Mouse (Mus musculus) liver, postnatal 0 days (tissue): ENCODE results near the gene Gm20388. TPM values are rescaled to one million over a fixed set of nuclear protein-coding genes. Genes with fewer than 3 reads are reported as not detected.
A peak's percentile ranks its signal among the peaks of the same experiment; 100 is the strongest.

Source experiments
- ATAC-seq: fragments of 200-750 bp; cut with Nextera tagmentation; 2 replicates; pipeline ENCODE4 v1.8.0; 2017; ENCODE audit warnings: mild to moderate bottlenecking, moderate library complexity
- DNase-seq: peaks from one replicate; pipeline ENCODE4 v3.0.0-alpha.2; 2016
- H3K27ac ChIP-seq: fragments of 300-500 bp; sonication (generic); 2 replicates; pipeline ENCODE4 v1.5.1; 2014; ENCODE audit warnings: antibody characterized with exemption, moderate library complexity, mild to moderate bottlenecking, low read depth
- H3K27me3 ChIP-seq: fragments of 300-500 bp; sonication (generic); 2 replicates; pipeline ENCODE4 v1.6.1; 2014; ENCODE audit warnings: low read length, control low read depth, mixed read lengths; ENCODE audit not compliant: insufficient read depth
- H3K36me3 ChIP-seq: fragments of 300-500 bp; sonication (generic); replicated peaks from 2 replicates; pipeline ENCODE4 v1.6.1; 2014; ENCODE audit warnings: mild to moderate bottlenecking, control low read depth, low read length, moderate library complexity, mixed read lengths; ENCODE audit not compliant: insufficient read depth
- H3K4me1 ChIP-seq: fragments of 300-500 bp; sonication (generic); 2 replicates; pipeline ENCODE4 v1.6.1; 2014; ENCODE audit warnings: antibody characterized with exemption, mild to moderate bottlenecking, control low read depth; ENCODE audit not compliant: insufficient read depth
- H3K4me2 ChIP-seq: fragments of 300-500 bp; sonication (generic); 2 replicates; pipeline ENCODE4 v1.6.1; 2014; ENCODE audit warnings: low read depth, mild to moderate bottlenecking, low read length, moderate library complexity, mixed read lengths
- H3K4me3 ChIP-seq: fragments of 300-500 bp; sonication (generic); 2 replicates; pipeline ENCODE4 v1.5.1; 2014; ENCODE audit warnings: low read depth, low read length
- H3K9ac ChIP-seq: fragments of 300-500 bp; sonication (generic); replicated peaks from 2 replicates; pipeline ENCODE4 v1.6.1; 2014; ENCODE audit warnings: mild to moderate bottlenecking, moderate library complexity
- H3K9me3 ChIP-seq: fragments of 300-500 bp; sonication (generic); 2 replicates; pipeline ENCODE4 v1.6.1; 2016; ENCODE audit warnings: mild to moderate bottlenecking, control low read depth, low read length, mixed read lengths
- CTCF ChIP-seq: sonication (generic); IDR thresholded peaks from 2 replicates; pipeline ENCODE4 v1.5.1; 2016; ENCODE audit warnings: antibody characterized with exemption, low read depth
- EP300 ChIP-seq: IDR thresholded peaks from 2 replicates; pipeline ENCODE4 v1.6.1; 2016; ENCODE audit warnings: antibody characterized with exemption, low read depth, mild to moderate bottlenecking
- WGBS: fragments of 180-500 bp; shearing (Covaris S2); extraction: QIAGEN DNeasy Blood & Tissue Kit; methylation state at CpG from one replicate; pipeline ENCODE4 v1.1.7; 2014; ENCODE audit not compliant: insufficient replicate concordance; 5-methylcytosine and 5-hydroxymethylcytosine counted together
- polyA plus RNA-seq: library from polyadenylated mRNA; unstranded; fragments of >200 nt; fragmentation: Nextera tagmentation; extraction: Ambion mirVana; gene quantifications from 2 replicates; pipeline ENCODE4 v1.2.1, GENCODE M21; 2015

Gm20388 gene
- polyA plus RNA-seq, 1 experiment from 2014 or later, result not detected

- no peak for TF ChIP-seq CTCF
- TF ChIP-seq EP300, result no peak
- H3K9me3 ChIP-seq, result no peaks in the 10 kb centered on the region
- no peaks in the 10 kb centered on the region for H3K27me3 ChIP-seq
- ATAC-seq, result no peak
- H3K4me1 ChIP-seq, result peaks cover 13% of the 10 kb centered on the region
- H3K4me2 ChIP-seq, result no peak overlapping the region
- H3K9ac ChIP-seq, result no peak overlapping the region
- no peak for DNase-seq
- no peak overlapping the region for H3K4me3 ChIP-seq
- peak overlapping the region; percentile 83 for H3K27ac ChIP-seq
- 54% methylated on average over 4 of the region's 4 CpGs for WGBS
- peaks cover 4% of the 10 kb centered on the region for H3K36me3 ChIP-seq
Observed at GRCm38 (mm10) chr8:121792627-121793026, 1882.0 kb downstream of the Gm20388 start.

GRCm38 (mm10) chr8:121794151-121794550, 1883.5 kb downstream of the Gm20388 start:
- no peak overlapping the region for H3K9ac ChIP-seq
- H3K4me3 ChIP-seq, result no peak overlapping the region
- ATAC-seq (no peak), DNase-seq (no peak)
- 55% methylated on average over 3 of the region's 3 CpGs for WGBS
- peaks cover 13% of the 10 kb centered on the region for H3K4me1 ChIP-seq
- TF ChIP-seq CTCF (no peak), EP300 (no peak)
- H3K9me3 ChIP-seq, result no peaks in the 10 kb centered on the region
- peak overlapping the region; percentile 62 for H3K27ac ChIP-seq
- no peaks in the 10 kb centered on the region for H3K27me3 ChIP-seq
- H3K4me2 ChIP-seq, result no peak overlapping the region
- peaks cover 11% of the 10 kb centered on the region for H3K36me3 ChIP-seq

- Histone ChIP-seq H3K4me1 (peaks cover 13% of the 10 kb centered on the region), H3K4me2 (no peak overlapping the region), H3K27ac (peak overlapping the region; percentile 37; the same call in 1 of the 2 replicates), H3K9ac (no peak overlapping the region), H3K4me3 (no peak overlapping the region), H3K9me3 (no peaks in the 10 kb centered on the region), H3K36me3 (peaks cover 13% of the 10 kb centered on the region), H3K27me3 (no peaks in the 10 kb centered on the region)
- TF ChIP-seq CTCF (no peak), EP300 (no peak)
- 84% methylated on average over 8 of the region's 8 CpGs for WGBS
- ATAC-seq, result no peak
- no peak for DNase-seq
Observed at GRCm38 (mm10) chr8:121795461-121795860, 1884.8 kb downstream of the Gm20388 start.

- 74% methylated on average over 11 of the region's 11 CpGs for WGBS
- Histone ChIP-seq H3K4me3 (no peak overlapping the region), H3K27me3 (no peaks in the 10 kb centered on the region), H3K27ac (peak overlapping the region; percentile 37), H3K4me2 (no peak overlapping the region), H3K9me3 (no peaks in the 10 kb centered on the region), H3K36me3 (peaks cover 13% of the 10 kb centered on the region), H3K9ac (no peak overlapping the region), H3K4me1 (peaks cover 13% of the 10 kb centered on the region)
- TF ChIP-seq EP300 (no peak), CTCF (no peak)
- peak; percentile 55 for DNase-seq
- peak; percentile 38; the same call in 1 of the 2 replicates for ATAC-seq
Observed at GRCm38 (mm10) chr8:121796406-121796805, 1885.8 kb downstream of the Gm20388 start.

GRCm38 (mm10) chr8:121798401-121798800, 1887.8 kb downstream of the Gm20388 start:
- DNase-seq (no peak), ATAC-seq (no peak)
- Histone ChIP-seq H3K4me1 (peaks cover under 1% of the 10 kb centered on the region), H3K9me3 (no peaks in the 10 kb centered on the region), H3K4me3 (no peak overlapping the region), H3K27ac (no peak overlapping the region), H3K36me3 (peaks cover 13% of the 10 kb centered on the region), H3K4me2 (no peak overlapping the region), H3K9ac (no peak overlapping the region), H3K27me3 (no peaks in the 10 kb centered on the region)
- TF ChIP-seq CTCF (no peak), EP300 (no peak)
- 79% methylated on average over 6 of the region's 6 CpGs for WGBS

GRCm38 (mm10) chr8:121804829-121805228, 1894.2 kb downstream of the Gm20388 start:
- Histone ChIP-seq H3K9ac (no peak overlapping the region), H3K27me3 (no peaks in the 10 kb centered on the region), H3K4me2 (no peak overlapping the region), H3K9me3 (no peaks in the 10 kb centered on the region), H3K27ac (no peak overlapping the region), H3K36me3 (peaks cover 19% of the 10 kb centered on the region; the same call in 1 of the 2 replicates), H3K4me1 (no peaks in the 10 kb centered on the region), H3K4me3 (no peak overlapping the region)
- WGBS, result 89% methylated on average over 5 of the region's 5 CpGs
- ATAC-seq, result no peak
- no peak for DNase-seq
- TF ChIP-seq EP300 (no peak), CTCF (no peak)

GRCm38 (mm10) chr8:121806126-121806525, 1895.5 kb downstream of the Gm20388 start:
- Histone ChIP-seq H3K4me2 (no peak overlapping the region), H3K9ac (no peak overlapping the region), H3K27me3 (no peaks in the 10 kb centered on the region), H3K4me3 (no peak overlapping the region), H3K4me1 (no peaks in the 10 kb centered on the region), H3K27ac (no peak overlapping the region), H3K36me3 (peaks cover 17% of the 10 kb centered on the region; the same call in 1 of the 2 replicates), H3K9me3 (no peaks in the 10 kb centered on the region)
- no peak for ATAC-seq
- TF ChIP-seq EP300, result no peak
- TF ChIP-seq CTCF, result no peak
- peak; percentile 38 for DNase-seq
- WGBS, result 74% methylated on average over 13 of the region's 13 CpGs
